Mouse (Mus musculus) liver, adult 2 months (tissue): Measurements from ENCODE around the gene Acmsd.

Source experiments
- CTCF ChIP-seq: fragments of 200-500 bp; IDR thresholded peaks from 2 replicates; pipeline ENCODE4 v1.5.1; 2011; ENCODE audit warnings: low read depth, low read length, control low read depth
- POLR2A ChIP-seq: fragments of 200-500 bp; IDR thresholded peaks from 2 replicates; pipeline ENCODE4 v1.6.1; 2011; ENCODE audit warnings: low read length, control low read depth; ENCODE audit not compliant: insufficient read depth; ENCODE audit errors: extremely low read depth

GRCm38 (mm10) chr1:127716441-127716840, 12.8 kb upstream of the Acmsd start:
- TF ChIP-seq POLR2A (no peak), CTCF (no peak)
